Mouse (Mus musculus) spleen, postnatal 10 days (tissue): ENCODE data around the gene Wfdc5.

ENCODE experiments used
- DNase-seq, 2 experiments: peaks; one replicate each; pipeline ENCODE4 v3.0.0; 2021 to 2022; ENCODE audit warnings: low spot score in 2 of 2

Wfdc5 gene

GRCm38 (mm10) chr2:164128576-164129411 is 53.7 kb downstream of the Wfdc5 start:
- DNase-seq, result peak in 1 of 2 experiments; percentile 52

GRCm38 (mm10) chr2:164127297-164127696 is 55.2 kb downstream of the Wfdc5 start:
- no peak for DNase-seq

GRCm38 (mm10) chr2:164126533-164126955 is 56.0 kb downstream of the Wfdc5 start:
- DNase-seq, result peak in 1 of 2 experiments; percentile 32
